Mouse (Mus musculus) lung, adult 2 months (tissue): Measurements from ENCODE around the gene Gabpb1.

Experiments used
- CTCF ChIP-seq: fragments of 200-500 bp; IDR thresholded peaks from 2 replicates; pipeline ENCODE4 v1.5.1; 2011; ENCODE audit warnings: mild to moderate bottlenecking, low read length, control low read depth; ENCODE audit not compliant: insufficient read depth
- POLR2A ChIP-seq: fragments of 200-500 bp; IDR thresholded peaks from 2 replicates; pipeline ENCODE4 v1.6.1; 2011; ENCODE audit warnings: low read depth, mild to moderate bottlenecking, control low read depth, low read length, borderline replicate concordance; ENCODE audit errors: extremely low read depth

- TF ChIP-seq CTCF (peak; percentile 46), POLR2A (no peak)
These were observed 77.1 kb downstream of the Gabpb1 start for GRCm38 (mm10) chr2:126599005-126599404.
